Mouse (Mus musculus) liver, embryonic 14.5 days (tissue): ENCODE measurements around the gene Zfr.
"Not testable (repeated sequence)": the region's sequence is repeated elsewhere in the genome, so short reads cannot be mapped to it uniquely, and the experiment has no call there.

Experiments
- CTCF ChIP-seq: IDR thresholded peaks from 2 replicates; pipeline ENCODE4 v1.5.1; 2016; ENCODE audit warnings: antibody characterized with exemption, low read depth, control low read depth
- EP300 ChIP-seq: IDR thresholded peaks from 2 replicates; pipeline ENCODE4 v1.6.1; 2016; ENCODE audit warnings: antibody characterized with exemption, low read depth

DNA sequence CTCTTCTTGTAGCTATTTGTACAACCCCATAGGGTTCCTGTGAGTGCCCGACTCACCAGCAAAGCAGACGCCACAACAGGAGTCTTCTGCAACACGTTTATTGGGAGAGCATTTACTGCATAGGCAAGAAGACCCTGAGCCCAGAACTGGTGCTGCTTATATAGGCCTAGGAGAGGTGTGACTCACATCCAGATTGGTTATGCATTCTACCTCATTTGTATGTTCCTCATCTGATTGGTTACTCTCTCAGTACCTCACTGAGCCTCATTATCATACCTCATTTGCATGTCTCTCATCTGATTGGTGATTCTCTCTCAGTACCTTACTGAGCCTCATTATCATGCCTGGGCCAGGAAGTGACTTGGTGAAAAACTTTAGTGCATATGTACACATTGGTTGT, 8.7 kb upstream of the Zfr start:
- not testable (repeated sequence) for TF ChIP-seq CTCF, EP300
